Mouse (Mus musculus): Measurements from ENCODE around the gene Slc4a4.

- TF ChIP-seq CTCF (IDR thresholded peaks at IDR 0.05; ENCODE audit: borderline replicate concordance, extremely low read depth, insufficient read depth, insufficient read length) (no peak), POLR2A (IDR thresholded peaks at IDR 0.05; ENCODE audit: borderline replicate concordance, extremely low read depth, insufficient read depth, insufficient read length, poor library complexity, severe bottlenecking) (no peak)
Observed at GRCm38 (mm10) chr5:88862794-88863193, 23.8 kb upstream of the Slc4a4 start.
